Comparison of ENCODE assay signal across 17 mouse cellular contexts in the genomic region with DNA sequence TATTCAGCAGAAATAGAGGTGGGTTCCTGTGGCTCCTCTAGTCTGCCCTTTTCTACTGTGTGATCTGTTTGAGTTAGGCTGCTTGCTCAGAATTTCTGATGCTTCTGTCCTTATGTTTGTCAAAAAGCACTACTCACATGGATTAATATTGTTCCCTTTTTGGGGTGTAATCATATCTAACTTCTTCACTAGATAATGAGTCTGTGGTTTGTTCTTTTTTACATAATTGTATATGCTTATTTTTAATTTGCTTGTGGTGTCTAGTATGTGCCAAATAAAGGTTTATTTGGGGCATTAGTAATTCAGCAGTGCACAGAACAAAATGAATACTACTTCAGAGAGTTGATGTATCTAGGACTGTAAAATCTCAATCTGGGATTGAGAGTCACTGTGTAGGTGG.
DNase-seq lines count a peak whose midpoint lies in the region; TF ChIP-seq lines count a peak whose summit lies in the region.
"Had no signal": no experiment of that assay in that cellular context is flagged by ENCODE, and none has a peak within 500 bp of the region (broad histone marks: within the 10 kb centered on the region; RNA-seq: fewer than 3 reads in every experiment).

No protein-coding gene starts in this region.

- no peak for TF ChIP-seq CTCF in MEL (IDR thresholded peaks at IDR 0.05 in 2 of 3, conservative IDR thresholded peaks at IDR 0.05 in 1 of 3; ENCODE audit: control insufficient read depth in 1 of 3, insufficient read depth in 1 of 3, low read depth in 2 of 3, low read length in 3 of 3, poor library complexity in 1 of 3, severe bottlenecking in 1 of 3)

- DNase-seq in MEL (ENCODE audit: low read depth, low spot score), result peak; percentile 23
- no peak for DNase-seq in lung, postnatal 4 days
- DNase-seq: adrenal gland, adult 2 months; adrenal gland, adult 8-10 months; adrenal gland, postnatal 10 days; adrenal gland, postnatal 14 days; adrenal gland, postnatal 25 days; adrenal gland, postnatal 36 days; B cell, adult 2 months; cerebellum, adult 11 months; cerebellum, adult 11-12 months; cerebellum, adult 18-20 months; cerebellum, adult 2 months; cerebellum, adult 8-10 months had no signal

- no peaks in the 10 kb centered on the region for H3K27me3 ChIP-seq in MEL (ENCODE audit: control insufficient read depth in 1 of 2, insufficient read depth in 2 of 2, low read length in 2 of 2)
- H3K27me3 ChIP-seq: CH12.LX, Patski had no signal

- no peak for TF ChIP-seq POLR2A in MEL (IDR thresholded peaks at IDR 0.05; ENCODE audit: control insufficient read depth in 1 of 2, insufficient read depth in 1 of 2, low read depth in 1 of 2, low read length in 2 of 2, poor library complexity in 1 of 2)

- H3K36me3 ChIP-seq in MEL (ENCODE audit: control insufficient read depth in 1 of 2, insufficient read depth in 2 of 2, low read length in 2 of 2), result peaks cover 18 to 33% of the 10 kb centered on the region in 2 experiments

- no peaks in the 10 kb centered on the region for H3K79me2 ChIP-seq in MEL (ENCODE audit: control insufficient read depth, insufficient read depth, low read length, poor library complexity)

- no peaks in the 10 kb centered on the region for H3K9me3 ChIP-seq in MEL (replicated peaks; ENCODE audit: insufficient read depth, low read length)
- H3K9me3 ChIP-seq: G1E had no signal

- H3K4me1 ChIP-seq in MEL (ENCODE audit: control insufficient read depth in 1 of 2, insufficient read depth in 2 of 2, low read length in 2 of 2), result peaks cover 19 to 20% of the 10 kb centered on the region in 2 experiments

- no peak overlapping the region for H3K9ac ChIP-seq in MEL (ENCODE audit: control insufficient read depth, low read depth, low read length, poor library complexity, severe bottlenecking)

- no peak overlapping the region for H3K27ac ChIP-seq in MEL (ENCODE audit: control insufficient read depth, low read depth, low read length)

- peak; percentile 25 to 51; a peak in 3 of 4 replicates for TF ChIP-seq EP300 in MEL (IDR thresholded peaks at IDR 0.05; ENCODE audit: low read depth in 1 of 2, low read length in 2 of 2)

- H3K4me3 ChIP-seq in MEL (ENCODE audit: control insufficient read depth in 1 of 2, insufficient read depth in 1 of 2, low read depth in 2 of 2, low read length in 2 of 2), result no peak overlapping the region

- TF ChIP-seq RAD21 in MEL (IDR thresholded peaks at IDR 0.05; ENCODE audit: low read depth, low read length), result no peak

TF ChIP-seq in MEL, 35 proteins besides CTCF, POLR2A, EP300 and RAD21:
- TF ChIP-seq TBP (IDR thresholded peaks at IDR 0.05; ENCODE audit: low read depth, low read length) (no peak), CHD2 (IDR thresholded peaks at IDR 0.05; ENCODE audit: low read length) (no peak), TCF12 (IDR thresholded peaks at IDR 0.05; ENCODE audit: low read depth, low read length) (no peak), HCFC1 (IDR thresholded peaks at IDR 0.05; ENCODE audit: low read depth, low read length) (no peak), UBTF (IDR thresholded peaks at IDR 0.05; ENCODE audit: borderline replicate concordance, insufficient read depth, low read depth, low read length) (no peak), JUND (IDR thresholded peaks at IDR 0.05; ENCODE audit: low read depth, low read length) (no peak), ETS1 (IDR thresholded peaks at IDR 0.05; ENCODE audit: low read depth, low read length) (peak; percentile 33; the same call in 1 of the 2 replicates), NRF1 (IDR thresholded peaks at IDR 0.05; ENCODE audit: insufficient read depth, low read depth, low read length, poor library complexity, severe bottlenecking) (no peak), ZNF384 (IDR thresholded peaks at IDR 0.05; ENCODE audit: low read depth, low read length) (no peak), SIN3A (IDR thresholded peaks at IDR 0.05; ENCODE audit: low read length) (0 out of 2 replicates have a peak, but pooled peaks have one; percentile 28), NELFE (IDR thresholded peaks at IDR 0.05; ENCODE audit: low read depth, low read length) (no peak), CHD1 (IDR thresholded peaks at IDR 0.05; ENCODE audit: low read depth, low read length) (no peak), MXI1 (IDR thresholded peaks at IDR 0.05; ENCODE audit: low read depth, low read length) (no peak), USF1 (IDR thresholded peaks at IDR 0.05; ENCODE audit: low read depth, low read length) (no peak), MYC (IDR thresholded peaks at IDR 0.05; ENCODE audit: low read depth, low read length) (0 out of 2 replicates have a peak, but pooled peaks have one; percentile 15), MYB (IDR thresholded peaks at IDR 0.05; ENCODE audit: low read depth, low read length) (no peak), GATA1 (IDR thresholded peaks at IDR 0.05; ENCODE audit: low read depth, low read length) (peak; percentile 58; the same call in 1 of the 2 replicates), MEF2A (IDR thresholded peaks at IDR 0.05; ENCODE audit: extremely low read depth, insufficient replicate concordance, low read depth, low read length, poor library complexity, severe bottlenecking) (no peak), ELF1 (IDR thresholded peaks at IDR 0.05; ENCODE audit: low read depth, low read length) (no peak)
